Mouse (Mus musculus): ENCODE results near the gene Col5a1. TPM values are rescaled to one million over a fixed set of nuclear protein-coding genes. Genes with fewer than 3 reads are reported as not detected.

Gene Col5a1
- polyA plus RNA-seq, 1 experiment = 172 TPM

- Histone ChIP-seq H3K27me3 (ENCODE audit: control insufficient read depth, insufficient read depth, insufficient read length) (no peaks in the 10 kb centered on the region), H3K4me2 (ENCODE audit: low read depth) (no peak overlapping the region), H3ac (ENCODE audit: control insufficient read depth, insufficient read length) (no peak overlapping the region), H3K36me3 (ENCODE audit: control insufficient read depth, insufficient read depth) (peaks cover 22% of the 10 kb centered on the region), H3K79me2 (ENCODE audit: control insufficient read depth, insufficient read depth) (no peaks in the 10 kb centered on the region), H3K4me3 (no peak overlapping the region)
- no peak for TF ChIP-seq TCF12 (IDR thresholded peaks at IDR 0.05; ENCODE audit: insufficient read depth, poor library complexity, severe bottlenecking)
- no peak for TF ChIP-seq E2F4 (IDR thresholded peaks at IDR 0.05; ENCODE audit: insufficient read depth)
These were observed 151.5 kb downstream of the Col5a1 start for GRCm38 (mm10) chr2:28037505-28038390.

GRCm38 (mm10) chr2:28038391-28039096 is 152.3 kb downstream of the Col5a1 start:
- Histone ChIP-seq H3K27me3 (ENCODE audit: control insufficient read depth, insufficient read depth, insufficient read length) (no peaks in the 10 kb centered on the region), H3K36me3 (ENCODE audit: control insufficient read depth, insufficient read depth) (peaks cover 17% of the 10 kb centered on the region), H3K79me2 (ENCODE audit: control insufficient read depth, insufficient read depth) (no peaks in the 10 kb centered on the region), H3K4me2 (ENCODE audit: low read depth) (no peak overlapping the region), H3K4me3 (no peak overlapping the region), H3ac (ENCODE audit: control insufficient read depth, insufficient read length) (no peak overlapping the region)
- TF ChIP-seq TCF3 (IDR thresholded peaks at IDR 0.05; ENCODE audit: insufficient read length, low read depth) (no peak), POLR2AphosphoS2 (IDR thresholded peaks at IDR 0.05; ENCODE audit: insufficient read length, low read depth) (peak; percentile 68)

GRCm38 (mm10) chr2:28039647-28040325 is 153.6 kb downstream of the Col5a1 start:
- H3K27me3 ChIP-seq (ENCODE audit: control insufficient read depth, insufficient read depth, insufficient read length) = no peaks in the 10 kb centered on the region
- H3K4me2 ChIP-seq (ENCODE audit: low read depth) = no peak overlapping the region
- no peak overlapping the region for H3ac ChIP-seq (ENCODE audit: control insufficient read depth, insufficient read length)
- no peaks in the 10 kb centered on the region for H3K79me2 ChIP-seq (ENCODE audit: control insufficient read depth, insufficient read depth)
- TF ChIP-seq POLR2AphosphoS2 (IDR thresholded peaks at IDR 0.05; ENCODE audit: insufficient read length, low read depth) (peak; percentile 77), POLR2A (IDR thresholded peaks at IDR 0.05; ENCODE audit: insufficient read length, low read depth) (peak; percentile 22), CEBPB (IDR thresholded peaks at IDR 0.05; ENCODE audit: insufficient read depth, poor library complexity, severe bottlenecking) (no peak), USF1 (IDR thresholded peaks at IDR 0.05; ENCODE audit: low read depth) (no peak)
- H3K36me3 ChIP-seq (ENCODE audit: control insufficient read depth, insufficient read depth) = peaks cover 16% of the 10 kb centered on the region
- H3K4me3 ChIP-seq = no peak overlapping the region

DNA sequence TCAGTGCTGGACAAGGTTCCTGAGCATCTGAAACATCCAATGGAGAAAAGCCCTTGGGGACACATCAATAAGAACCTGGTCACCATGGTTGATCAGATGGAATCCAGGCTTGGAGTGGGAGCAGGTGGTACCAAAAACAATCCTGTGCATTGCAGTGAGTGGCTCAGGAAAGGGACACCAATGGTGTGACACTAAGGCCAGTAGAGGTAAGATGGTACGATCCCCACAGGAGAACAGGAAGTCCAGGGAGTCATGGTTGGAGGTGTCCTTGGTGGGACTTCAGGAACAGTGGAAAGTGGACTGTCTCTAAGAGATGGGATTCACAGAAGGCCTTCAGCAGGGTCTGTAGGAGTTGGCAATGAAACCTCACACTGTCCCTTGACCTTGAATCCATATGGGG is 154.2 kb downstream of the Col5a1 start:
- no peak overlapping the region for H3K4me2 ChIP-seq (ENCODE audit: low read depth)
- H3K36me3 ChIP-seq (ENCODE audit: control insufficient read depth, insufficient read depth) = peaks cover 9% of the 10 kb centered on the region
- no peak overlapping the region for H3ac ChIP-seq (ENCODE audit: control insufficient read depth, insufficient read length)
- H3K4me3 ChIP-seq = no peak overlapping the region
- no peaks in the 10 kb centered on the region for H3K27me3 ChIP-seq (ENCODE audit: control insufficient read depth, insufficient read depth, insufficient read length)
- no peaks in the 10 kb centered on the region for H3K79me2 ChIP-seq (ENCODE audit: control insufficient read depth, insufficient read depth)
- no peak for TF ChIP-seq MYOG (IDR thresholded peaks at IDR 0.05; ENCODE audit: control insufficient read depth in 1 of 3, insufficient read depth in 1 of 3, insufficient read length in 2 of 3, low read depth in 2 of 3)
- peak; percentile 30 for TF ChIP-seq POLR2A (IDR thresholded peaks at IDR 0.05; ENCODE audit: insufficient read length, low read depth)
- no peak for TF ChIP-seq TCF12 (IDR thresholded peaks at IDR 0.05; ENCODE audit: insufficient read depth, poor library complexity, severe bottlenecking)
- TF ChIP-seq MAX (IDR thresholded peaks at IDR 0.05; ENCODE audit: low read depth) = no peak
- TF ChIP-seq USF1 (IDR thresholded peaks at IDR 0.05; ENCODE audit: low read depth) = no peak
- TF ChIP-seq SRF (IDR thresholded peaks at IDR 0.05; ENCODE audit: control insufficient read depth, insufficient read length, low read depth) = no peak
- no peak for TF ChIP-seq TCF3 (IDR thresholded peaks at IDR 0.05; ENCODE audit: insufficient read length, low read depth)
- TF ChIP-seq REST (IDR thresholded peaks at IDR 0.05; ENCODE audit: insufficient read depth, insufficient read length) = no peak
- TF ChIP-seq POLR2AphosphoS2 (IDR thresholded peaks at IDR 0.05; ENCODE audit: insufficient read length, low read depth) = peak; percentile 85
- TF ChIP-seq E2F4 (IDR thresholded peaks at IDR 0.05; ENCODE audit: insufficient read depth) = no peak

GRCm38 (mm10) chr2:28044920-28045598 is 158.8 kb downstream of the Col5a1 start:
- H3K36me3 ChIP-seq (ENCODE audit: control insufficient read depth, insufficient read depth) = no peaks in the 10 kb centered on the region
- H3K27me3 ChIP-seq (ENCODE audit: control insufficient read depth, insufficient read depth, insufficient read length) = peaks cover 11% of the 10 kb centered on the region
- no peak overlapping the region for H3ac ChIP-seq (ENCODE audit: control insufficient read depth, insufficient read length)
- H3K79me2 ChIP-seq (ENCODE audit: control insufficient read depth, insufficient read depth) = no peaks in the 10 kb centered on the region
- TF ChIP-seq SRF (IDR thresholded peaks at IDR 0.05; ENCODE audit: control insufficient read depth, insufficient read length, low read depth) (no peak), MYOG (IDR thresholded peaks at IDR 0.05; ENCODE audit: control insufficient read depth in 1 of 3, insufficient read depth in 1 of 3, insufficient read length in 2 of 3, low read depth in 2 of 3) (no peak), POLR2A (IDR thresholded peaks at IDR 0.05; ENCODE audit: insufficient read length, low read depth) (no peak), REST (IDR thresholded peaks at IDR 0.05; ENCODE audit: insufficient read depth, insufficient read length) (no peak), TCF12 (IDR thresholded peaks at IDR 0.05; ENCODE audit: insufficient read depth, poor library complexity, severe bottlenecking) (no peak), USF1 (IDR thresholded peaks at IDR 0.05; ENCODE audit: low read depth) (no peak), E2F4 (IDR thresholded peaks at IDR 0.05; ENCODE audit: insufficient read depth) (no peak), CEBPB (IDR thresholded peaks at IDR 0.05; ENCODE audit: insufficient read depth, poor library complexity, severe bottlenecking) (no peak), MAX (IDR thresholded peaks at IDR 0.05; ENCODE audit: low read depth) (no peak), TCF3 (IDR thresholded peaks at IDR 0.05; ENCODE audit: insufficient read length, low read depth) (no peak), MYOD1 (IDR thresholded peaks at IDR 0.05; ENCODE audit: control insufficient read depth in 1 of 3, insufficient read length in 2 of 3, low read depth in 2 of 3) (no peak), POLR2AphosphoS2 (IDR thresholded peaks at IDR 0.05; ENCODE audit: insufficient read length, low read depth) (no peak)
- H3K4me3 ChIP-seq = no peak overlapping the region
- H3K4me2 ChIP-seq (ENCODE audit: low read depth) = no peak overlapping the region

Measured in myocyte (in vitro differentiated cells).